Mouse (Mus musculus) cerebellum, adult 8-10 months (tissue): Measurements from ENCODE around the gene Asl.

ENCODE experiments used
- DNase-seq: peaks from one replicate; pipeline ENCODE4 v3.0.0; 2022

The Asl gene

GRCm38 (mm10) chr5:130002301-130003146 is 26.5 kb downstream of the Asl start, which contains the start of gene Gusb:
TSS of gene Gusb (minus strand) at chr5:130003049.
- DNase-seq: peak; percentile 48

GRCm38 (mm10) chr5:130001356-130001987 is 27.6 kb downstream of the Asl start:
- no peak for DNase-seq

DNA sequence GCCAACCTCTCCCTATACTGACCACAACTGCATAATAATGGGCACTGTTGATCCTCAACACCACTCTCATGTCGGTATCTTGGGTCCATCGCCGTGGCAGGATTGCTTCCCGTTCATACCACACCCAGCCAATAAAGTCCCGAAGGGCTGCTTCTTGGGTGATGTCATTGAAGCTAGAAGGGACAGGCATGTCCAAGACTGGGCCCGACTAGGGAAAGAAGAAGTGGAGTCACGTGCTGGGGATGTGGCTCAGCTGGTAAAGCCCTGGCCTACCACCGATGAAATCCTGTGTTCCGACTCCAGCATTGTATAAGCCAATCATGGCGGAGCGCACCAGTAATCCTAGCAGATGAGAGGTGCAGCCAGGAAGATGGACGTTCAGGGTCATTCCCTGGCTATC is 28.3 kb downstream of the Asl start:
- no peak for DNase-seq

- DNase-seq: peak; percentile 55
These were observed 29.9 kb downstream of the Asl start for GRCm38 (mm10) chr5:129999097-129999496.

DNA sequence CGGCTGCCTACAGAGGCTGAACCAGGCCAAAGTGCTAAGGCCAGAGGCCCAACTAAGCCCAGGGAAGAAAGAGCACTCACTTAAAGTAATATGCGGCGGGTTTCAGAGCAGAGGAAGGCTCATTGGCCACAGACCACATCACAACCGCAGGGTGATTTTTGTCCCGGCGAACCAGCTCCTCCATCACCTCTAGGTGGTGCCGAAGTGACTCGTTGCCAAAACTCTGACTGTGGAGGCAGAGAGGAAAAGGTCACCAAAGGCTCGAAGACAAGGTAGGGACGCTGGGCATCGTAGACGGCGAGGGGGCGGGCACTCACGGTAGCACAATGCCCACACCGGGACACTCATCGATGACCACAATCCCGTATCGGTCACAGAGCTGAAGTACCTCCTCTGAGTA is 31.3 kb downstream of the Asl start:
- DNase-seq: no peak

GRCm38 (mm10) chr5:129994989-129995388 is 34.1 kb downstream of the Asl start:
- DNase-seq: no peak

DNA sequence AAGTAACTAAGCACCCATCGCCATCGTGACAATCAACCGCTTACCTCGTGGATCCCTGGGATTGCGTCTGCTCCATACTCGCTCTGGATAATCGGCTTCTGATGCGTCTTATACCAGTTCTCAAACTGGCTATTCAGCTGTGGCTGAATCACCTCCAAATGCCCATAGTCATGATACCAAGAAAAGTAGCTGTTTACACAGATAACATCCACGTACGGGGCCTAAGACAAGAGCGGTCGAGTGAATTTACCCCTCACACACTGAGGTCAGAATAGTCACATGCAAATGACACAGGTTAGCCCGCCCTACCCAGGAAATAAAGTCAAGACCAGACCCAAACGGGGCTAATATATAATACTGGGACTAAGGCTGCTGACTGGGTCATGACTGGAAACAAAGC is 35.7 kb downstream of the Asl start:
- no peak for DNase-seq

- no peak for DNase-seq
These were observed 37.1 kb downstream of the Asl start for GRCm38 (mm10) chr5:129991898-129992297.

GRCm38 (mm10) chr5:129989376-129989775 is 39.7 kb downstream of the Asl start:
- no peak for DNase-seq

DNA sequence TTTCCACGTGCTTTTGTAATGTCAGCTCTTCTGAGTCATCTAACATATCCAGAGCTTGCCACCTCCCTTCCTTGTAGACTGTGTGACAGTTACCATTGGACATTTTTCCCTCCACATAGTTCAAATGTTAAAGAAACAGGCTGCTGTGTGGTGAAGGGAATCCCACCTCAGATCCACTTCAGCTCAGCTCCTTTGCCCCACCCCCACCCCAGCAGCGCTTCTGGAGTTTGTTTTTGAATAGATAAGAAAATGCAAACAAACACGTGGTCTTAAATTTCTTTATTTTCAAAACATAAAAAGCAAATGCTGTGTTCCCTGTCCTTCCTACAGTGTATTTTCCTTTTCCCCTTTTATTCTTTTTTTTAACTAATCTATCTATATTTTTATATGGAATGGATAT is 48.8 kb downstream of the Asl start:
- DNase-seq: no peak

GRCm38 (mm10) chr5:129978608-129979007 is 50.4 kb downstream of the Asl start:
- no peak for DNase-seq

DNA sequence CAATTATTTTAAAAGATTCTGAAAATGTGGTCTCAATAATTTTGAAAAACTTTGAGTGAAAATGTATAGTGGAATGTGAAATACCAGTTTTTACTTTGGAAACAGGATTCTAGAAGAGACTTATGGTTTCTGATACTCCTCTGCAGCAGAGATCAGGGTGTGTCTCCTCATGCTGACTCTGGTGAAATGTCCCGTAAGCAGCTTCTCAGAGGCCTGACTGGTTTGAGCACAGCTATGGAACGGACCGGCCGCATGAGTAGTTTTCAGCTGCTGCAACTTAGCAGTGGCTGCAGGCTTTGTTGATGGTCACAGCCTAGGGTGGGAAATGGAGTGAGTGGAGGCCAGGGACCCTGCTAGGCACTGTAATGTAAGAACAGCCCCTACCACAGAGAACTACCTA is 51.3 kb downstream of the Asl start:
- DNase-seq: no peak

- DNase-seq: no peak
These were observed 54.2 kb downstream of the Asl start for GRCm38 (mm10) chr5:129974866-129975311.

- DNase-seq: no peak
These were observed 54.7 kb downstream of the Asl start for GRCm38 (mm10) chr5:129974354-129974753.

DNA sequence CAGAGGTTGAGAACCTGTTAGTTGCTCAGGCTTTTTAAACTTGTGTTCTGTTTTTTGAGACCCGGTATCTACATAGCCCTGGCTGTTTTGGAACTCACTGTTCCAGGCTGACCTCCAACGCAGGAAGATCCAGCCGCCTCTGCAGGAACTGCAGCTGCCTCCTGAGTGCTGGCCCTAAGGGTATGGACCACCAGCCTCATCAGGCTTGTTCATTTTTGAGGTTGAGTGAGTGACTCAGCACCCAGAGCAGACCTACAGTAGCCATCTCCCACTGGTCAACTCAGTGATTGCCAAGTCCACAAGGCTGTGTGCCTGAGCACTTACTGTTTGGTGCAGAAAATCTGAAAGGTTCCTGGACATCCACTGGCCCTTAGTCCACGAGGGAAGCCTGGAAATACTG is 57.6 kb downstream of the Asl start:
- DNase-seq: no peak

DNA sequence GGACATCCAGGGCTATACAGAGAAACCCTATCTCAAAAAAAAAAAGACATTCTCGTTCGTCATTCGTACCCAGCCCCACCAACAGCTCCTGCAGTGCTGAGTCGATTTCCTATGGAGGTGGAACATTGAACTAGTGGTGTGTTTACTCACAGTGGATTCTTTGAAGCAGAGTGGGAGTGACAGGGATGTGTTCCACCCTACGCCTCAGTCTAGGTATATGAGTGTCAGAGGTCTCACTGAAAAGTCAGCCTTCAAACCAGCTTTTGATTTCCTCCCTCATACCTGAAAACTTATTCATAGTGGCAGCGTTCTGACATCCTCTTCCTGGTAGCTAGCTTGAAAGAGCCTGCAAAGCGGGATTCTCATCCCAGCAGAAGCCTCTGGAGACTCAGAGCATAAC is 60.6 kb downstream of the Asl start:
- no peak for DNase-seq

GRCm38 (mm10) chr5:129966448-129966847 is 62.6 kb downstream of the Asl start:
- no peak for DNase-seq

DNA sequence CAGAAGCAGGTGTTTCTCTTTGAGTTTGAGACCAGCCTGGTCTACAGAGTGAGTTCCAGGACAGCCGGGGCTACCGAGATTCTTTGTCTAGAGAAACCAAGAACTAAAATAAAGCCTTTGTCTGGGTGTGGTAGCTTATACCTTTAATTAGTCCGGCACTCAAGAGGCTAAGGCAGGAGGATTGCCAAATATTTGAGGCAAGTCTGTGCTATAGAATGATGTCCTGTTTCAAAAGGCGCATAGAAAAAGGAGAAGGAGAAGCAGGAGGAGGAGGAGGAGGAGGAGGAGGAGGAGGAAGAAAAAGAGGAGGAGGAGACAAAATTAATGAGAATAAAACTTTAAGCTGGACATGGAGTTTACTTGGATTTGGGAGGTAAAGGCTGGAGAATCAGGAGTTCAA is 65.8 kb downstream of the Asl start:
- no peak for DNase-seq
